Mouse (Mus musculus) cerebellum, adult 11 months (tissue): ENCODE data around the gene Vrk3.
"Not testable (repeated sequence)": the region's sequence is repeated elsewhere in the genome, so short reads cannot be mapped to it uniquely, and the experiment has no call there.

ENCODE experiments used
- DNase-seq: peaks from one replicate; pipeline ENCODE4 v3.0.0; 2022

Gene Vrk3

DNA sequence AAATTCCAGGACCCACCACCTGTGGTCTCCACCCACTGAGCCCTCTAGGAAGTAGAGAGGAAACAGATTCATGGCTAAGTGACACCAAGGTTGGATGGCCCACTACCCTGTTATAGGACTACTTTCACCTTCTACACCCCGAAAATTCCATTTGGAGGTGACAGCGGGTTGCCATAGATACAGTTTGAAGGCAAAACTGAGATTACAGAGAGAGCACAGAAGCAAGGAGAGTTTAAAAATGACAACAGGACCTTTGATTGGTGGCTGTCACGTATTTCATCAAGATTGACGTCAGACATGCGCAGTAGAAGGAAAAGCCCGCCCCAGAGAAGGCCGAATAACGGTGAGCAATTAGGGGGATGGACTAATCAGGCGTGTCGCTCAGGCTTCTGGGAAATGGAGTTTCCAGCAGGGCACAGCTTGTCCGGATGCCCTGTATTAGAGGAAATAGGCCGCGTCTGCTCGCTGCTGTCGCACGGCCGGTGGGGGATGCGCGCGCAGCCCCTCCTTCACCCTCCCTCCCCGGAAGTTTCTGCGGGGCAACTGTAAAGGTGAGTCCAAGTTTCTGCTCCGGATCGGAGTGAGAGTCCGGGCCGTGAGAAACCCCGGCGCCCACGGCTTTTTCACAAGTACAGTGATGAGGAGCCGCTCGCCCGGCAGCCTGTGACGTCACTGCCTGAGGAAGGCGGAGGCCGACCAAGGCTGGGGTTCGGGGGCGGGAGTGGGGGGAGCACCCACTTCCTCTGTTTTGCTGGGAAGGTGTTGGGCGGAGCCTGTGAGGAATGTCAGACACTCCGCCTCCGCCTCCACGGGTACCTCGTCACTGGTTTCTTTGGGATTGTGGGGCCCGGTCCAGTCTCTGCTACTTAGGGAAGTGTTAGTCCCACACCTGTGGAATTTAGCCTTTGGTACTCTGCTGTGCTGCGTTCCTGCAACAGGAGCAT lies at the start of gene Vrk3:
Gene Vrk3 (plus strand): TSS at position 313 of the 944 bp plus-strand sequence.
- DNase-seq: peak; percentile 93

- peak; percentile 49 for DNase-seq
These were observed 46.3 kb upstream of the Vrk3 start for GRCm38 (mm10) chr7:44701921-44702320.

DNA sequence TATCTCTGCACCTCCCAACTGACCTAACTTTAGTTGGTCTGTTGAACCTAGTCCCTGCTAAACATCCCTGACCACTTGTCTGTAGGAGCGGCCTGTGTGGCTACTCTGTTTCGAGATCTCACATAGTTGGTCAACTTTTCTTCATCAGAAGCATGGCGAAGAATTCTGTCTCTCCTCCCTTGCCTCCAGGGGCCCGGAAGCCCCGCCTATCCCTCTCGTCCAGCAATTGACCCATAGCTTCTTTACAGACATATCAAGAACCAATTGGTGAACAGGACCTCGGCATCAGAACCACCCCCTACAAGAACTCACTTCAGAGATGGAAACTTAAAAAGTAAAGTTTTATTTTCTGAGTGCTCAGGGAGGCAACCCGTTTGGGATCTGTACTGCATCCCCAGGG lies 45.2 kb upstream of the Vrk3 start:
- no peak for DNase-seq

DNA sequence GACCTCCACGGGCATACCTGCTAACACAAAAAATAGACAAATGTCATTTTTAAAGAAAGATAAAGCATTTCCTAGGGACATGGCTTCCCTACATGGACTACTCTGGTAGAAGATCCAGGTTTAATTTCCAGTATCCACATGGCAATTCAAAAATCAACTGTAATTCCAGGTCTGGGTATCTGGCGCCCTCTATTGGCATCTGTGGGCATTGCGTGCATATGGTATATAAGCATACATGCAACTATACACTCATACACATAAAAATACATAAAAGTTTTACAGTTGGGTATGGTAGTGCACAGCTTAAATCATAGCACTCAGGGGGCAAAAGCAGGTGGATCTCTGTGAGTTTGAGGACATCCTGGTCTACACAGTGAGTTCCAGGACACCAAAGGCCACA lies 43.9 kb upstream of the Vrk3 start:
- DNase-seq: peak; percentile 34

DNA sequence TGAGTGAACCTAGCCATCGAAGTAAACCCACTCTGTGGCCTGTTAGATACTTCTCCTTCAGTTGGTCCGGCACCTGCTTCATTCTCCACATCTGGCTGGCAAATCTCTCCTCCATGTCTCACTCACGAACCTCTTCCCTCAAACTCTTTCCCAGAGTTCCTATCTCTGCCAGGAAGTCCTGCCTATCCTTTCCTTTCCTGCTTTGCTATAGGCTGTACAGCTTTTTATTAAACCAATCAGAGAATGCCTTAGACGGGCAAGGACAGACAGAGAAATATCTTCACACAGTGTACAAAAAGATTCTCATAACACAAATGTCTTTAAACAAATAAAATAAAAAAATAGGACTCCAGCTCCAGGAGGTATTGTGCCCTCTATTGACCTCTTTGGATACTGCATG lies 43.1 kb upstream of the Vrk3 start:
- no peak for DNase-seq

DNA sequence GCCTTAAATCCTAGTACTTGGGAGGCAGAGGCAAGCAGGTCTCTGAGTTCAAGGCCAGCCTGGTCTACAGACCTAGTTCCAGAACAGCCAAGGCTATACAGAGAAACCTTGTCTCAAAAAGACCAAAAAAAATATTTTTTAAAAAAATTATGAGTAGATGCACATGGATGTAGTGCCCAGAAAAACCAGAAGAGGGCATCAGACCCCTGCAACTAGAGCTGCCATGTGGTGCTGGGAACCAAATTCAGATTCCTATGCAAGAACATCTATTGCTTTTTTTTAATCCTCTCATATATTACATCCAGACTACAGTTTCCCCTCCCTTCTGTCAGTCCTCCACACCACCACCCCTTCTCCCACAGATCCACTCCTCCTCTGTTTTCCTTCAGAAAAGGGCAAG lies 41.9 kb upstream of the Vrk3 start:
- DNase-seq: no peak

GRCm38 (mm10) chr7:44707169-44707675 lies 41.0 kb upstream of the Vrk3 start:
- no peak for DNase-seq

DNA sequence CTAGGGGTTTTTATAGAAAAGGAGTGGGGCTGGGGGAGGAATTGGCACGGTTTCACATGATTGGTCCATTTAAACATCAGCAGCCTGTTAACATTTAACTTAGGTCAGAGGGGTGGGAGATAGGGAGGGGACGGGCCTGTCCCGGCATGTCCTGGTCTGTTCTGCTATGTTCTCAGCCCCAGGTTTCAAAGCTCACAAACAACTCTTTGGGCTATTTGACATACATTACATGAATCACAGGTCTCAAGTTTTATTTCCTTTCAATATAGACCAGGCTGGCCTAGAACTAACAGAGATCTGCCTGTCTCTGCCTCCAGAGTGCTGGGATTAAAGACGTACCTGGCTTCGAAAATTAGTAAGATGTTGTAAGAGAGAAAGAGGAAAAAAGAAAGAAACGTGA lies 40.1 kb upstream of the Vrk3 start:
- not testable (repeated sequence) for DNase-seq

GRCm38 (mm10) chr7:44708574-44708973 lies 39.6 kb upstream of the Vrk3 start, which contains the start of gene Izumo2:
TSS of gene Izumo2 (plus strand) at chr7:44708742.
- no peak for DNase-seq

GRCm38 (mm10) chr7:44709881-44710280 lies 38.3 kb upstream of the Vrk3 start:
- no peak for DNase-seq

GRCm38 (mm10) chr7:44722058-44722457 lies 26.2 kb upstream of the Vrk3 start:
- no peak for DNase-seq

GRCm38 (mm10) chr7:44724316-44724715 lies 23.9 kb upstream of the Vrk3 start:
- DNase-seq: no peak

GRCm38 (mm10) chr7:44726343-44726742 lies 21.9 kb upstream of the Vrk3 start:
- no peak for DNase-seq

- no peak for DNase-seq
These were observed 21.1 kb upstream of the Vrk3 start for GRCm38 (mm10) chr7:44727151-44727550.

DNA sequence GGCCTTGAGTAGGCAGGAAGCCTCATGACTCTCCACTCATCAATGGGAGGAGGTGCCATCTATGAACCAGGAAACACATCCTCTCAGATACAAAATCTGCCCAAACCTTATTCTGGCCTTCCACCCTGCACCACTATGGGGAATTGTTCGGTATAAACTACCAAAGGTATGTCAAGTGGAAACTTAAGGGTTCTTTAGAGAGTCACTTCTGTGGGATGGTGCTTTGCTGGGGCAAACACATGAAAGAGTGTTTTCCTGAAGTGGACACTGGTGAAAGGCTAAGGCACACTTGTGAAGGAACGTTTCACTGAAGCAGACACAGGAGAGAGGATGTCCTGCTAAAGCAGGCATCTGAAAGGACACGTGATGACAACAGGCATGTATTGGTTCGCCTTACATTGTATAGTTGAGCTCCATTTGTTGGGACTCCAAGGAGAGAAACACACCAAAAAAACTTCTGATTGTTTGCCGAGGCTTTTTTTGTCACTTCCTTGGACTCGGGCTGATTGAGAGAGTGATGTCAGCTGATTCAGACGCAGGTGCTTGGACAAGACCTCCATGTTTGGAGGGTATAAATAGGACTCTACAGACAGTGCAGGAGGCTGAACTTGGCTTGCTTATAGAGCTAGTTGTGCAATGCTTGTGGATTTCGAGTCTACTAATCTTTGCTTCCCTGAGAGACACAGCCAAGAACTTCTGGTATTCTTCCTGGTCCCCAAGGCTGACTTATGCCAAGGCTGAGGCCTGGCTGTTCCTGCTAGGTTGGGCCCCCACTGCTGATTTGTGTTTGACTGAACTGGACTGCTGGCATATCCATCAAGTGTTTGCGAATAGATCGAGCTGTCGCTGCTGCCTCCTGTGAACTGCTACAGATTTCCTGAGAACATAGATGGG lies 19.9 kb upstream of the Vrk3 start:
- DNase-seq: no peak

- DNase-seq: no peak
These were observed 14.5 kb upstream of the Vrk3 start for GRCm38 (mm10) chr7:44733723-44734122.

GRCm38 (mm10) chr7:44741361-44741760 lies 6.9 kb upstream of the Vrk3 start:
- no peak for DNase-seq

GRCm38 (mm10) chr7:44744270-44744669 lies 3.9 kb upstream of the Vrk3 start:
- no peak for DNase-seq

DNA sequence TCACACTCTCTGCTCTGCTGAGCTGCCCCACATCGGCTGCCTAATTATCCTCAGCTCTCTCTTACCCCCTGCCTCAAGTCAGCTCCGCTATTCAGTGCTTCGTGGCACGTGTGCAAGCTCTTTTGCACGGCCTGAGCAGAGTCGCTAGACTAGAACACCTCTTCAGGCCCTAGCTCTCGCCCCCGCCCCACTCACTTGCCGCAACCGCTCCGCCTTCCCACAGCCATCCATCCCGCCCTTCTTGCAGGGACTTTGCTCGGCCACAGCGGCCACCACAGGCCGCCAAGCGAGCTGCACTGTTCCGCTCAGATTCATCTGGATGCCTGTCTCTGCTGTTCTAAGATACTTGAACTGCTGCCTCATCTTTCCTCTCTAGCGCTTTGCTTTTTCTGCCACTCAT lies 3.1 kb upstream of the Vrk3 start:
- peak; percentile 65 for DNase-seq

DNA sequence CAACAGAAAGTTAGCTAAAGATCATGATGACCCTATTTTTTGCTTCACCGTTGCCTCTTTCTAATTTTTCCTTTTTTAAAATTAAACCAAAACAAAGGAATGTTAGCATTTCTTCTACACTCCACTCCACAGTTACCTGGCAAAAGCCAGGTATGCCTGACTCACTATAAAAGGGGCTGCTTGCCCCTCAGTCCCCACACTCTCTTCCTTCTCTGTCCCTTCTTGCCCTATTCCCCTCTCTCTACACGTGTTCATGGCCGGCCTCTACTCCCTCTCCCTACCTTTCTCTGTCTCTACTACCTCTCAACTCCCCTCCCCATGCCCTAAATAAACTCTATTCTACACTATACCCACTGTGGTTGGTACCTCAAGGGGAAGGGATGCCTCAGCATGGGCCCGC lies 1.1 kb upstream of the Vrk3 start:
- peak; percentile 12 for DNase-seq

- DNase-seq: not testable (repeated sequence)
These were observed 2.7 kb downstream of the Vrk3 start, which contains the start of gene Zfp473 for GRCm38 (mm10) chr7:44750950-44751349. TSS of gene Zfp473 (minus strand) at chr7:44751050.

GRCm38 (mm10) chr7:44757164-44757563 lies 9.0 kb downstream of the Vrk3 start:
- no peak for DNase-seq

GRCm38 (mm10) chr7:44760366-44760765 lies 12.2 kb downstream of the Vrk3 start:
- no peak for DNase-seq
